Mouse (Mus musculus): ENCODE results near the gene Fndc7. TPM values are rescaled to one million over a fixed set of nuclear protein-coding genes. Genes with fewer than 3 reads are reported as not detected.
"Not testable (repeated sequence)": the region's sequence is repeated elsewhere in the genome, so short reads cannot be mapped to it uniquely, and the experiment has no call there.

The Fndc7 gene
- polyA plus RNA-seq, 2 experiments = 0.23 to 0.35 TPM

DNA sequence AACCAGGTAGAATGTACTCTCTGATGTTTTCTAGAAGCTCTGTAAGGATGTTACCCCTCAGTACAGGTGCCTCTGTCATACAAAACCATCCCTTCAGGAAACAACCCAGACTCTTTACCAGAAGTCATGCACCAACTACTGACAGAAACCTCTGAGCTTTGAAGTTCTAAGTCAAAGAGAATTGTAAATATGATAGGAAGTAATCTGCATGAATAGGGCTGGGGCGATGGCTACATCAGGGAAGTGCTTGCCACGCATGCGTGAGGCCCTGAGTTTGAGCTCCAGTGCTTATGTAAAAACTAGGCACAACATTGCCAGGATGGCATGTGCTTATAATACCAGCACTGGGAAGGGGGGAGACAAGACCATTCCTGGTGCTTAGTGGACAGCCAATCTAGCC is 24.1 kb downstream of the Fndc7 start:
- Histone ChIP-seq H3K9me3 (ENCODE audit: control insufficient read depth, low read length) (no peaks in the 10 kb centered on the region), H3K4me1 (ENCODE audit: control insufficient read depth, insufficient read depth, low read length) (no peaks in the 10 kb centered on the region), H3K27me3 (ENCODE audit: control insufficient read depth, insufficient read depth, low read length) (no peaks in the 10 kb centered on the region), H3K4me2 (replicated peaks; ENCODE audit: low read depth, low read length, severe bottlenecking) (no peak overlapping the region), H3K9ac (ENCODE audit: low read depth, low read length, severe bottlenecking) (no peak overlapping the region), H3K27ac (replicated peaks; ENCODE audit: low read depth, low read length) (no peak overlapping the region), H3K36me3 (ENCODE audit: control insufficient read depth, insufficient read depth, low read length) (no peaks in the 10 kb centered on the region), H3K4me3 (replicated peaks; ENCODE audit: low read length) (no peak overlapping the region)
- DNase-seq (ENCODE audit: low spot score) (no peak), ATAC-seq (ENCODE audit: low FRiP score, low read depth) (no peak)
- TF ChIP-seq POLR2A (IDR thresholded peaks at IDR 0.05; ENCODE audit: borderline replicate concordance, extremely low read depth, insufficient read depth, insufficient read length) = no peak
- 93% methylated on average over 3 of the region's 3 CpGs for WGBS

DNA sequence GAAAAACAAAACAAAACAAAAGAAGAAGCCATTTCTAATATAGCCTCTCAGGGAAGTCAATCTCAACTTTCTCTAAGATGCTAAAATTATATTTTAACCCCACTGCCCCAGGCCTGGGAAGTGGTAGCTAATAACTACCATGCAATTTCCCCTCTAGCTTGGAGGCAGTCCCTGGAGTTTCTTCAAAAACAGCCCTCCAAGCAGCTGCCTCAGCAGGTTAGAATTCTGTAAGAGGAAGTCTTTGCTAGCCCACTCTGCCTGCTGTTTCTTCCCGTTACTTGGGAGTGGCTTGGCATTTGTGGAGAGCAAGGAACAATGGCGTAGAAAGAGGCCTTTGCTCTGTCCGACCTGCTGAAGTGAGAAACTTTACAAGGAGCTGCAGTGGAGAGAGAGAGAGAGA is 24.7 kb downstream of the Fndc7 start:
- Histone ChIP-seq H3K9me3 (ENCODE audit: control insufficient read depth, low read length) (no peaks in the 10 kb centered on the region), H3K4me3 (replicated peaks; ENCODE audit: low read length) (no peak overlapping the region), H3K36me3 (ENCODE audit: control insufficient read depth, insufficient read depth, low read length) (no peaks in the 10 kb centered on the region), H3K9ac (ENCODE audit: low read depth, low read length, severe bottlenecking) (no peak overlapping the region), H3K27ac (replicated peaks; ENCODE audit: low read depth, low read length) (no peak overlapping the region), H3K4me1 (ENCODE audit: control insufficient read depth, insufficient read depth, low read length) (no peaks in the 10 kb centered on the region), H3K4me2 (replicated peaks; ENCODE audit: low read depth, low read length, severe bottlenecking) (no peak overlapping the region), H3K27me3 (ENCODE audit: control insufficient read depth, insufficient read depth, low read length) (no peaks in the 10 kb centered on the region)
- TF ChIP-seq POLR2A (IDR thresholded peaks at IDR 0.05; ENCODE audit: borderline replicate concordance, extremely low read depth, insufficient read depth, insufficient read length) = no peak
- WGBS = 36% methylated on average over 3 of the region's 3 CpGs
- DNase-seq (ENCODE audit: low spot score) (no peak), ATAC-seq (ENCODE audit: low FRiP score, low read depth) (no peak)

DNA sequence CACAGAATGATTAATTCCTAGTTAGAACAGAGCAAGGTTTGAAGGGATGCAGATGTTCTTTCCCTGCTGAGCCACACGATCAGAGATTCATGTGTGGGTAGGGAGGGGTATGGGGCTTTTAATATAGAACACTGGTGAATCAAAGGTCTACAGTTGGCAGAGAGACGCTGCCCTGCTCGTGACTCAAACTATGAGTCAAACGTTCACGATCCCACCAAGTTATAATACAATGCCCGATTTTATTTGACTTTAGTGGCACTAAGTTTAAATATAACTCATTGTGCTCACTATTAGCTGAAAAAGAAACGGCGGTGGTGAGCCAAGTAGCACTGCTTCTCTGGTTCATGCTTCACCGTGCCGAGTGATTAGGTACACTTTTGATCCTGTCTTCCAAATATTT is 26.7 kb downstream of the Fndc7 start:
- Histone ChIP-seq H3K36me3 (ENCODE audit: control insufficient read depth, insufficient read depth, low read length) (no peaks in the 10 kb centered on the region), H3K9me3 (ENCODE audit: control insufficient read depth, low read length) (no peaks in the 10 kb centered on the region), H3K27ac (replicated peaks; ENCODE audit: low read depth, low read length) (no peak overlapping the region), H3K4me1 (ENCODE audit: control insufficient read depth, insufficient read depth, low read length) (peaks cover 11% of the 10 kb centered on the region), H3K4me2 (replicated peaks; ENCODE audit: low read depth, low read length, severe bottlenecking) (no peak overlapping the region), H3K4me3 (replicated peaks; ENCODE audit: low read length) (no peak overlapping the region), H3K9ac (ENCODE audit: low read depth, low read length, severe bottlenecking) (no peak overlapping the region), H3K27me3 (ENCODE audit: control insufficient read depth, insufficient read depth, low read length) (no peaks in the 10 kb centered on the region)
- no peak for DNase-seq (ENCODE audit: low spot score)
- no peak for TF ChIP-seq POLR2A (IDR thresholded peaks at IDR 0.05; ENCODE audit: borderline replicate concordance, extremely low read depth, insufficient read depth, insufficient read length)
- 67% methylated on average over 10 of the region's 10 CpGs for WGBS
- no peak for ATAC-seq (ENCODE audit: low FRiP score, low read depth)

DNA sequence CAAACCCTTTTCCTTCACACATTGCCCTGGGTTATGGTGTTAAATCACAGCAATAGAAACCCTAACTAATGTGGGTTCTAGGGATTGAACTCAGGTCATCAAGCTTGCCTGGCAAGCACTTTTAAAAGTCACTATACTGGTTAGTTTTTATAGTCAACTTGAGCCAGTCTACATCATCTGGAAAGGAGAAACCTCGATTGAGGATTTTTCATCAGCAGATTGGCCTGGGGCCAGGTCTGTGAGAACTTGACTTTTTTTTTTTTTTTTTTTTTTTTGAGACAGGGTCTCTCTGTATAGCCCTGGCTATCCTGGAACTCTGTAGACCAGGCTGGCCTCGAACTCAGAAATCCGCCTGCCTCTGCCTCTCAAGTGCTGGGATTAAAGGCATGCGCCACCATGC is 27.5 kb downstream of the Fndc7 start:
- not testable (repeated sequence) for H3K27ac ChIP-seq (replicated peaks; ENCODE audit: low read depth, low read length); H3K4me2 ChIP-seq (replicated peaks; ENCODE audit: low read depth, low read length, severe bottlenecking); H3K4me3 ChIP-seq (replicated peaks; ENCODE audit: low read length); H3K9me3 ChIP-seq (ENCODE audit: control insufficient read depth, low read length); DNase-seq (ENCODE audit: low spot score); H3K36me3 ChIP-seq (ENCODE audit: control insufficient read depth, insufficient read depth, low read length); ATAC-seq (ENCODE audit: low FRiP score, low read depth); H3K27me3 ChIP-seq (ENCODE audit: control insufficient read depth, insufficient read depth, low read length); H3K9ac ChIP-seq (ENCODE audit: low read depth, low read length, severe bottlenecking)
- peaks cover 15% of the 10 kb centered on the region for H3K4me1 ChIP-seq (ENCODE audit: control insufficient read depth, insufficient read depth, low read length)
- 79% methylated on average over 4 of the region's 4 CpGs for WGBS

DNA sequence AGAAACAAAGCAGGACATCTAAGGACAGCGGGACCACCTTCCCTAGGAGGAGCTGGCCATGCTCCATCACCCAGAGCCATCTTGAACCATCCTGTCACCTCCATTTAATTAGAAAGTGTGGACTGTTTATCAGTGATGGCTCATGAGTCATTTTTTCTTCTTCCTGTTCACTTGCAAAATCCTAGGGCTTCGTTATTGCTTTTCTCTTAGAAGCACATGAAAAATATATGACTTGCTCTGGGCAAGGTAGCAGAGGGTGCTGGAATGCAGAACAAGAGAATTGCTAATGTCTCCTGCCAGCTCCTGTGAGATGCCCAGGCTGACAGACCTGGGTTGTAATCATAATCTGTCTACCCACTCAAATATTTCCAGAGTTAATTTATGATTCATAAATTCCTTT is 29.0 kb downstream of the Fndc7 start:
- Histone ChIP-seq H3K27me3 (ENCODE audit: control insufficient read depth, insufficient read depth, low read length) (no peaks in the 10 kb centered on the region), H3K4me2 (replicated peaks; ENCODE audit: low read depth, low read length, severe bottlenecking) (no peak overlapping the region), H3K4me3 (replicated peaks; ENCODE audit: low read length) (no peak overlapping the region), H3K36me3 (ENCODE audit: control insufficient read depth, insufficient read depth, low read length) (no peaks in the 10 kb centered on the region), H3K9me3 (ENCODE audit: control insufficient read depth, low read length) (no peaks in the 10 kb centered on the region), H3K4me1 (ENCODE audit: control insufficient read depth, insufficient read depth, low read length) (peaks cover 29% of the 10 kb centered on the region), H3K9ac (ENCODE audit: low read depth, low read length, severe bottlenecking) (no peak overlapping the region), H3K27ac (replicated peaks; ENCODE audit: low read depth, low read length) (no peak overlapping the region)
- DNase-seq (ENCODE audit: low spot score) (no peak), ATAC-seq (ENCODE audit: low FRiP score, low read depth) (no peak)
- WGBS = 81% methylated on average over 2 of the region's 2 CpGs
- TF ChIP-seq POLR2A (IDR thresholded peaks at IDR 0.05; ENCODE audit: borderline replicate concordance, extremely low read depth, insufficient read depth, insufficient read length) = no peak

DNA sequence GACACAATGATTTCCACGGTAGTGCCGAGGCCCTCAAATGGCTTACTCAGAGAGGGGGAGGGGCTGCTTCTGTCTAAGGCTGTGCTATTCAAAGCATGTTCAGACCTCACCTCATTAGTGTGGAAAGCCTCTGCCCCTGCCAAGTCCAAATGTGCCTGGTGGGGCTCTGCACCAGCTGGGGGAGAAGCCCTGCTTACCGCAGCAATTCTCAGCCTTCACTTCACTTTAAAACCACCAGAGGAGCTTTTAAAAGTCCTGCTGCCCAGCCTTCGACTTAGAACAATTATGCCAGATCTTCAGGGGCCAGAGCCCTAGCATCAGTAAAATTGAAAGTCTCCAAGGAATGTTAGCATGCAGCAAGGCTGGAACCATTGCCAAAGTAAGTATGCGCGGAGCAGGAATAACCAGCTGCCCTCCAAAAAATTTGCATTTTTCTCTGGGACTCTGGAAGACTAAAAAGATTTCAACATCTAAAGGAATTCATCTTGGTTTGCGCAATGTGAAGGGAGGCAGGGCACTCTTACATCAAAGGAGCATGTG is 31.5 kb downstream of the Fndc7 start:
- peak; percentile 87 for ATAC-seq (ENCODE audit: low FRiP score, low read depth)
- WGBS = 10% methylated on average over 7 of the region's 7 CpGs
- peaks cover 39% of the 10 kb centered on the region for H3K4me1 ChIP-seq (ENCODE audit: control insufficient read depth, insufficient read depth, low read length)

More for the DNA sequence above, 31.5 kb downstream of the Fndc7 start:
- DNase-seq (ENCODE audit: low spot score) = peak; percentile 89
- Histone ChIP-seq H3K4me2 (replicated peaks; ENCODE audit: low read depth, low read length, severe bottlenecking) (no peak overlapping the region; the same call in 1 of the 2 replicates), H3K4me3 (replicated peaks; ENCODE audit: low read length) (no peak overlapping the region), H3K9ac (ENCODE audit: low read depth, low read length, severe bottlenecking) (no peak overlapping the region), H3K27ac (replicated peaks; ENCODE audit: low read depth, low read length) (peak overlapping the region; percentile 73), H3K36me3 (ENCODE audit: control insufficient read depth, insufficient read depth, low read length) (no peaks in the 10 kb centered on the region), H3K27me3 (ENCODE audit: control insufficient read depth, insufficient read depth, low read length) (no peaks in the 10 kb centered on the region), H3K9me3 (ENCODE audit: control insufficient read depth, low read length) (no peaks in the 10 kb centered on the region)
- no peak for TF ChIP-seq POLR2A (IDR thresholded peaks at IDR 0.05; ENCODE audit: borderline replicate concordance, extremely low read depth, insufficient read depth, insufficient read length)
